Mouse (Mus musculus) ES-Bruce4 (cell line): ENCODE results near the gene Impg2.

ENCODE experiments used
- CTCF ChIP-seq: IDR thresholded peaks from one replicate; pipeline ENCODE4 v1.8.1; 2011; ENCODE audit warnings: low read depth, low read length
- POLR2A ChIP-seq: IDR thresholded peaks from one replicate; pipeline ENCODE4 v1.8.1; 2011; ENCODE audit warnings: low read length; ENCODE audit not compliant: insufficient read depth

DNA sequence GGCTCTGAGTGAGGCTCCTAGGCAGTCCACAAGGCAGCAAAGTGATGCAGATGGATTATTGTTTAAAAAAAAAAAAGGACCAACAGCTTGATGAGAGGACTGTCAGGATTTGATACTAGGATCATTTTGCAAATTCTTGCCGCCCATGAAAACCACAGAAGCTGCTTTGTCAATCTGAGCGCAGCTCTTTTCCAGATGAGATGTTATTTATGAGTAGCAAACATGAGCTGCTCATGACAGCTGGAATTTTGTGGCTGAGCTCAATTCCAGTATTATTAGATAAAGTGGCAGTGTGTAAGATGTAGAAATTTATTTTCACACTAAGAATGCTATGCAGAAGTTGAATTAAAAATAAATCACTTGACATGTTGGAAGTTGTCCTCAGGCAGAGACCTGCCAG lies 94.7 kb downstream of the Impg2 start:
- TF ChIP-seq CTCF = no peak
- TF ChIP-seq POLR2A = no peak
